Mouse (Mus musculus): ENCODE measurements around the gene Tnnt3. TPM values are rescaled to one million over a fixed set of nuclear protein-coding genes. Genes with fewer than 3 reads are reported as not detected.
A peak's percentile ranks its signal among the peaks of the same experiment; 100 is the strongest.

Tnnt3 gene
- total RNA-seq, 2 experiments from 2014 or later = 272 to 1,179 TPM

DNA sequence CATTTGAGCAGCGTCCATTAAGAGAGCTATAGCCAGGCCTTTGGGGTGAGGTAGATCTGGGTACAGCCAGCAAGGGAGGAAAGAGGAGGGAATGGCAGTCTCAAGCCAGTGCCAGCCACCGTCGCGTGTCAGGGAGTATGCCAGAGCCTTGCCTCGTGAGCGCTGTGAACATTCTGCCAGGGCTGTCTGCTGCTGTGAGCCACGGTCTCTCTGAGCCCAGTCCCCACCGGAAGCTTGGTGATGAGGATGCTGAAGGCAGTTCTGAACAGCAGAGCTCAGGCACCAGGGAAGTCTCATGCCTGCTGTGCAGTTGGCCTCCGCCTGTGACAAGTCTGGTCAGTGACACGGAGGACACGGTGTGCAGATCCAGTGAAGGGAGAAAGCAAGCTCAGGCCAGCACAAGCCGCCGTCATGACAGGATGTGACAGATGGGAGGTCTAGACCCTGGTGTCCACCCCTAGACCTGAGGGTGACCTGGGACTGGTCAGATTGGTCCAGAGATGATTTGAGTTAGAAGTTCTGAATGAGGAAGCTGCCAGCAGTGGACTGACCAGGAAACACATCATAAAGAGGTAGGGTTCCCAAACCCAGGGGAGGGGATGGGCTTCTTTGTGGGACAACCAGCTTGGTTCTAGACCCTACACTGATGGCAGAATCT lies 21.7 kb upstream of the Tnnt3 start:
- no peak for DNase-seq

DNA sequence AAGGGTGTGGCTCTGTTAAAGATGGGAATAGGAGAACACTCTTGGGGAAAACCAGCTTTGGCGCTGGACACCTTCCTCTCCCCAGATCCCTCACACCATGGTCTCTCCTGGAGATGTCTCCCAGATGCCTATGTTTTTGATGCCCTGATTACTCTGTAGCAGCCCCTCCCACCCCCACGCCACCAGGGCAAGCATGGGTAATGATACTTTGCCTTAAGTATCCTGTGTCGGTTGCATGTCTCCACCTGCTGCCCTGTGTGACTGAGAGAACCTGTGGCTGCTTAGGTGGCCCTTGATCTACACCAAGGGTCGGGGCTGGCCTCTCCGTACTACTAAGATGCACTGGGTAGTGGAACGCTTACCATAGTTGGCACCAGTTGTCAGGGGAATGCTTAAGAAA lies 20.6 kb upstream of the Tnnt3 start:
- DNase-seq = no peak

DNA sequence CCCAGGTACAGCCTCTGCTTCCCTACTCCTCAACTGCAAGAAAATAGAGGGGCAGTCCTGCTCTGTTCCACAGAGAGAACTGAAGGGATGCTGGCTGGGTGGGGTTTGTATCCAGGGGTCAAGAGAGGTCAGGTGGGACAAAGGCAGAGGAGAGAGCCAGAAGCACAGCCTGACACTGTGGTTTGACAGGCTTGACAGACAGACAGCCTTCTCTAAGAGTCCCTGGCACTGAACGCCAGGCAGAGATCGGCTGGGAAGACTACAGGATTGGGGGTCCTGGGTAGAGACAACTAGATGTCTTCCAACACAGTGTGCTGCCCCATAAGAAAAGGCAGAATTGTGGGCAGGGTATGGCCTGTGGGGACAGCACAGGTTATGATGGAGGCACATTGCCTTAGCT lies 20.1 kb upstream of the Tnnt3 start:
- DNase-seq = no peak

GRCm38 (mm10) chr7:142479307-142479706 lies 19.3 kb upstream of the Tnnt3 start:
- no peak for DNase-seq

DNA sequence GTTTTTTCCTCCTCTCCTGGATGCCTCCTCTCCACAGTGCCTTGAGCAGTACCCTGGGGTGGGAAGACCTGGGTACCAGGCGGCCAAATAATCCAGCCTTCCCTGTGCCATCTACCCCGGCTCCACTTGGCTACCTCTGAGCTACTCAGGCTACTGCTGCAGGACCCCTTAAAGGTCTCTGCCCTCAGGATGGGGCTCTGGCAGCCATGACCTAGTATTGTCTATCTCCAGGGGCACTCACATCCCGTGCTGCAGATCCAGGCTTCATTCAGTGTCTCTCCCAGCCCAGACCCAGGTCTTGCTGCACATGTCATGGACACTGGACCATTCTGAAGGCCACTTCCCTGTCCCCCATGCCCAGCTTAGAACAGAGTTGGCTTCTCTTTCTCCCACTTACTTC lies 18.8 kb upstream of the Tnnt3 start:
- no peak for DNase-seq

DNA sequence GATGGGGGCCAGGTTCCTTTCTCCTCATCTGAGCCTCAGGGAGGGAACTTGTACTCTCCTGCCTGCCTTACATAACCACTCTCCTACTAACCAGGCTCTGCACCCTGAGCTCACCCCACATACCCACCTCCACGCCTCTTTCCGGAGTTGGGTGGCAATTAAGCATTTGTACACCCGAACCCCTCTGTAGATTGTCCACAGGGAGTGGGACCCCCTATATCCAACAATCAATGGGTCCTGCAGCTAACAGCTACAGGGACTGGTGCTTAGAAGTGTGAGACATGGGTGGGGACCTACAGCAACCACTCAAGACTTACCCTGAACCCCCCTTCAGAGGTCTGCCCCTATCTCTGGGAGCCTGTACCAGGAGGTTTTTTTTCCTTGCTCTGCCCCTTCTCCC lies 18.0 kb upstream of the Tnnt3 start:
- no peak for DNase-seq

GRCm38 (mm10) chr7:142481186-142481567 lies 17.5 kb upstream of the Tnnt3 start:
- peak; percentile 72 for DNase-seq

GRCm38 (mm10) chr7:142481568-142482255 lies 16.9 kb upstream of the Tnnt3 start:
- peak; percentile 48 for DNase-seq

DNA sequence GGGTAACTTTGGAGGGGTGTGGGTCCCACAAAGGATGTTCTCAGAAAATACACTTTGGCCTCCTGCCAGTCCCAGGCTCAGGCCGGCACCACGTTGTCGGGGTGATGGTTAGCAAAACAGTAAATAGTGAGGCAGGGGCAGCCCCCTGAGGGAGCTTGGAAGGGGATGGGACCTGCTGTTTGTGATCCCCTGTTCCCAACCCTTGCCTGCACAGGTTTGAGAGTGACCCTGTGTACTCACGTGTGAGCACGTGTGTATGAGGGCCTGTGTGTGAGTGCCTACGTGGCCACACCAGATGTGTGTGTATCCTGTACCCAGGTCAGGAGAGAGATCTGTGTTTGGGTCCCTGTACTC lies 16.4 kb upstream of the Tnnt3 start:
- no peak for DNase-seq

DNA sequence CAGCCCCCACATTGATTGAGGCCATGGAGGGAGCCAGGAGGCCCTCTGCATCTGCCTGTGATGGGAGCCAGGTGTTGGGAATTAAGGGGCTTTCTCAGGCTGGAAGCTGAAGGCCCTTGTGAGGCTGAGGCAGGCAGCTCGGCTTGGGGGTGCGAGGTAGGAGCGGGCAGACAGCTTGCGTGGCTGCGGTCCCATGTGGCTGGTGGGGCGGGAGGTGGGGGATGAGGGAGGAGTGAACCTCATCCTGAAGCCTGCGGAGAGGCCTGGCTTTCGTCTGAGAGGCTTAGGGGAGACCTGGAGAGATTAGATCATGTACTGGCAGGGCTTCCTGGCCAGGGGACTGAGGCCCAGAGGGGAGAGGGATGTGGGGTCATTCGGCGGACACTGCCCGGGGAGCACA lies 15.5 kb upstream of the Tnnt3 start:
- DNase-seq = no peak

DNA sequence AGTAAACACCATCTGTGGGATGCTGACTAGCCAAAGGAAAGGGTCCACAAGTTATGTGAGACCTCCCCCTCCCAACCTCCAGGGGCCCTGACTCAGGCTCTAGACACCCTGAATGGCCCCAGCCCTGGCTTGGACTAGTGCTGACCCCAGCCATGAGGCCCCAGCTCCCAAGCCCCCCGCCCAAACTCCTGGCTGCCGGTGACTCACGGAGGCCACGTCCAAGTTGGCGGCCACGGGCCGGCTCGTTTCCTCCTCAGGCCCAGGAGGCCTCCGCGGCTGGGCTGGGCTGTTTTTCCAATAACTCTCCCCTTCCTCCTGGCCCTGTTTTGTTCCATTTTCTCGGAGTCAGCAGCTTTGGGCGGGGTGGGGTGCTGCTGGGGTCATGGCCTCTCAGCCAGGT lies 13.9 kb upstream of the Tnnt3 start:
- peak; percentile 34 for DNase-seq

DNA sequence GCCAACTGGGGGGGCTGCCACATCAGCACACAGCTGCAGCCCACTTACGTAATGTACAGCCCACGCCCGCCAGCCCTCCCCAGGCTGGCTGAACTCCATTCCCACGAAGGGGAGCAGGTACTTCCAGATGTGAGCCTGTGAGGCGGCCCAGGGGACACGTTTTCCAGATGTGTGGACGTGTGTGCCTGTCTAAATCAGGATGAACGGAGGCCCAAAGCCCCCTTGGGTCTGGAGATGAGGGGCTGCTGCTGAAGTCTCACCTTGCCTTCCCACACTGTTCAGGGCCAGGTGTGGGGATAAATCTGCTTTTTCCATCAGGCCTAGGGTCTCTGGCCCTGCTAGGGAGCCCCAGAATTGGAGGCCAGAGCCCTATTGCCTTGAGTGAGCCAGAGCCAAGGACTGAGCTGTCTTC lies 11.9 kb upstream of the Tnnt3 start:
- no peak for DNase-seq

GRCm38 (mm10) chr7:142487341-142487859 lies 11.2 kb upstream of the Tnnt3 start:
- peak; percentile 56 for DNase-seq

DNA sequence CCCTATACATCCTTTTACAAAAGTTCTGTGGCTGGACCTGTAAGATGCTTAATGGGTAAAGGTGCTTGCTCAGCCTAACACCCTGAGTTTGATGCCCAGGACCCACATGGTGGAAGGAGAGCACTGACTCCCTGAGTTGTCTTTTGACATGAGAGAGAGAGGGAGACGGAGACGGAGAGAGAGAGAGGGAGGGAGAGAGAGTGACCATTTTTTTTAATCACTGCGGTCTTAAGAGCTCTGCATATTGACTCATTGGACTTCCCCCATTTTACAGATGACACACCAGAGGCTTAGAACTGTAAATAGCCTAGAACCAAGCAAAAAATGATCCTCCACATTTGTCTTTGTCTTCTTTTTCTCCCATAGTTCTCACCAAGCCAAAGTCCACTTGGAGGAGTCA lies 10.6 kb upstream of the Tnnt3 start:
- DNase-seq = no peak

DNA sequence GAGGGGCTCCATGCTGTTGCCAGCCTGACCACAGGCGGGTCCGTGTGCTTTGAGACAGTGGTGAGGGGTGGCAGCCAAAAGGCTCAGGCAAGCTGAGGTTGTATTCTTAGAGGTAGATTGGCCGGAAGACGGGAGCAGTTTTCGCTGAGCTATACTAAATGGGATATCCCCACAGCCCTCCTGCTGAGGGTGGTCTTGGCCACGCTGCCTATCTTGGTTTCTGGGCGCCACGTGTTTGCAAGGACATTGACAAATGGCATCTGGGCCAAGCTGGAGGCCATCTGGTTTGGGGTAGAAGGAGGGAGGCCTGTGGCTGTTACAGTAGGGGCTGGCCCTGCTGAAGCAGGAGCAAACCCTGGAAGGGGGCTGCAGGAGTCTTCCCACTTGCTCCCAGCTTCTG lies 5.1 kb upstream of the Tnnt3 start:
- DNase-seq = no peak

DNA sequence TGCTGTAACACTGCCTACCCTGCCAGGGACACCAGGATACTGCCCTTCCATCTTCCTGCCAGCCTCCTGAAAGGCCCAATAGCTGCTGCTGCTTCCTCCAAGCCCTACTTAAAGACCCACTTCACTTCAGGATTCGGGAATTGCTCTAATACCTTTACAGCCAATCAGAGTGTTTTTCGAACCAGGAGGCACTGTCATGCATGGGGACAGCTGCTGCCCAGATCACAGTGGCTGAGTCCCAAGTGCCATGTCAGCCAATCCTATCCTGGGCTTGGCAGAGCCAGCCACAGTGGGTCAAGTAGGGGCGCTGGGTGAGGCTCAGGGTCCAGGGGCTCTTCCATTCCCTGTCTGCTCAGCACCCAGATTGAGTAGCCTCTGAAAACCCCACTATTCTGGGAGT lies 2.5 kb upstream of the Tnnt3 start:
- no peak for DNase-seq

GRCm38 (mm10) chr7:142496800-142497199 lies 1.8 kb upstream of the Tnnt3 start:
- DNase-seq = no peak

GRCm38 (mm10) chr7:142497775-142498174 lies 861 bp upstream of the Tnnt3 start:
- no peak for DNase-seq

- no peak for DNase-seq
Measured at GRCm38 (mm10) chr7:142499010-142499721, 530 bp downstream of the Tnnt3 start.

- no peak for DNase-seq
Measured at GRCm38 (mm10) chr7:142500032-142500431, 1.4 kb downstream of the Tnnt3 start.

GRCm38 (mm10) chr7:142503206-142503605 lies 4.6 kb downstream of the Tnnt3 start:
- DNase-seq = no peak

DNA sequence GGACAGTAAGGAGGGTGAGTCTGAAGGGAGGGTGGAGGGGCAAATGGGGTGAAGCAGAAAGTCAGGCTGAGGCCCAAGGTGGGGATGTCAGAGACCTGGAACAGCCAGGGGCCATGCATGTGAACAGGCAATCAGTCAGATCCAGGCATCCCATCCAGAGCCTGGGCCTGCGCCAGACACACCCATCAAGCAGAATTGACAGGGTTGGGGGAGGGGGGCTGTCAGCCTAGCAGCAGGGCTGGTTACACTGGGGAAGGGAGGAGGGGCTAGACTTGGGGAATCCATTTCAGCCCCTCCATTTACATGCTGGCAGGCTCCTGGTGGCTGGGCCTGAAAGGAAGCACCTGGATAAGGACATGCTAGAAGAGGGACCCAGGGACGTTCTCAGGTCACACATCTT lies 7.3 kb downstream of the Tnnt3 start:
- DNase-seq = no peak

DNA sequence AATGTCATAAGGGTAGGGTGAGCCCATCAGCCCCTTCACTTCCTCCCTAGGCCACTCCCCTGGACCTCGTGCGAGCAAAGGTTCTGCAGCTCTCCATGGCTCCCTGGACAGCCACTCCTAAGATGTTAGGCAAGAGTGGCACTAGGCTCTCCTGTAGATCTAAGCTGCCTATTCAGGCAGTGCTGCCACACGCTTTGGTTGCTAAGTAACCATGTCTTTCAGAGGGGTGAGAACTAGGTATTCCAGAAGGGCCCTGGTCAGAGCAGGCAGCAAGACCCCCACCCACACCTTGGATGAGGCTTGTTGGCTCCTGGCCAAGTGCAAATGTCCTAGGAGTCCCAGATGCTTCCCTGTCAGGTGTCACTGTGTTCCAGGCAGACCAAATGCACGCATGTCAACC lies 7.9 kb downstream of the Tnnt3 start:
- no peak for DNase-seq

- no peak for DNase-seq
Measured at GRCm38 (mm10) chr7:142507453-142507852, 8.8 kb downstream of the Tnnt3 start.

Measured in adrenal gland, postnatal 10 days (tissue).